Mouse (Mus musculus) CH12.LX (cell line): ENCODE data around the gene Cep78. TPM values are rescaled to one million over a fixed set of nuclear protein-coding genes. Genes with fewer than 3 reads are reported as not detected.

ENCODE experiments used
- DNase-seq: peaks from one replicate; pipeline ENCODE4 v3.0.0-alpha.2; 2013; ENCODE audit errors: extremely low read depth
- H3K27ac ChIP-seq: 2 replicates; pipeline ENCODE4 v1.5.1; 2012; ENCODE audit warnings: low read depth, mild to moderate bottlenecking, control low read depth, moderate library complexity; ENCODE audit not compliant: insufficient read depth
- H3K27me3 ChIP-seq: replicated peaks from 2 replicates; pipeline ENCODE3; 2012; ENCODE audit warnings: inconsistent platforms
- H3K36me3 ChIP-seq, 2 experiments: replicated peaks in 1 of 2; 2 replicates each; pipeline versions ENCODE3 to v1.6.1; 2012; ENCODE audit warnings: inconsistent platforms in 1 of 2, low read length in 1 of 2, mild to moderate bottlenecking in 1 of 2, mixed read lengths in 1 of 2, moderate library complexity in 1 of 2; ENCODE audit not compliant: control insufficient read depth in 1 of 2, insufficient read depth in 1 of 2
- H3K4me1 ChIP-seq, 2 experiments: 2 replicates each; pipeline ENCODE4 v1.6.1; 2012; ENCODE audit warnings: inconsistent platforms in 1 of 2, moderate library complexity in 1 of 2; ENCODE audit not compliant: insufficient read depth in 2 of 2, control insufficient read depth in 1 of 2
- H3K4me2 ChIP-seq: 2 replicates; pipeline ENCODE4 v1.6.1; 2012; ENCODE audit warnings: low read depth, mild to moderate bottlenecking, control low read depth; ENCODE audit not compliant: poor library complexity, insufficient read depth, severe bottlenecking
- H3K4me3 ChIP-seq, 3 experiments: fragments of 150-350 bp in 1 of 3; sonication (generic) in 1 of 3; replicated peaks in 1 of 3; 2 replicates each; pipeline versions ENCODE3 to v1.5.1; 2011 to 2012; ENCODE audit warnings: low read depth in 2 of 3, low read length in 2 of 3, mild to moderate bottlenecking in 2 of 3, moderate library complexity in 2 of 3, control low read depth in 1 of 3, improper control_type of control experiment in 1 of 3, inconsistent platforms in 1 of 3, mixed read lengths in 1 of 3; ENCODE audit not compliant: poor library complexity in 1 of 3
- H3K79me2 ChIP-seq: replicated peaks from 2 replicates; pipeline ENCODE4 v1.6.1; 2012; ENCODE audit warnings: mild to moderate bottlenecking, moderate library complexity; ENCODE audit not compliant: control insufficient read depth, poor library complexity, insufficient read depth, severe bottlenecking; ENCODE audit errors: extremely low read depth
- H3K9ac ChIP-seq: 2 replicates; pipeline ENCODE4 v1.6.1; 2012; ENCODE audit warnings: low read depth, mild to moderate bottlenecking, control low read depth, moderate library complexity; ENCODE audit not compliant: insufficient read depth
- H3K9me3 ChIP-seq: replicated peaks from 2 replicates; pipeline ENCODE3; 2012; ENCODE audit warnings: low read length, inconsistent platforms, mixed read lengths
- BHLHE40 ChIP-seq: IDR thresholded peaks from 2 replicates; pipeline ENCODE4 v1.6.1; 2011; ENCODE audit warnings: mild to moderate bottlenecking, low read depth, low read length, improper control_type of control experiment
- CHD1 ChIP-seq: IDR thresholded peaks from 2 replicates; pipeline ENCODE4 v1.6.1; 2012; ENCODE audit warnings: low read depth, low read length, improper control_type of control experiment, inconsistent platforms
- CHD2 ChIP-seq: IDR thresholded peaks from 2 replicates; pipeline ENCODE4 v1.6.1; 2011; ENCODE audit warnings: low read length, improper control_type of control experiment
- CTCF ChIP-seq, 2 experiments: IDR thresholded peaks in 1 of 2; conservative IDR thresholded peaks in 1 of 2; 2 replicates each; pipeline ENCODE4 v1.5.1; 2011 to 2012; ENCODE audit warnings: low read depth in 2 of 2, low read length in 2 of 2, improper control_type of control experiment in 1 of 2, inconsistent platforms in 1 of 2, mild to moderate bottlenecking in 1 of 2, moderate library complexity in 1 of 2
- EP300 ChIP-seq: IDR thresholded peaks from 2 replicates; pipeline ENCODE4 v1.6.1; 2011; ENCODE audit warnings: low read length, improper control_type of control experiment
- ETS1 ChIP-seq: conservative IDR thresholded peaks from 2 replicates; pipeline ENCODE4 v1.6.1; 2012; ENCODE audit warnings: low read depth, mild to moderate bottlenecking, inconsistent platforms, low read length, improper control_type of control experiment, moderate library complexity
- GABPA ChIP-seq: IDR thresholded peaks from 2 replicates; pipeline ENCODE4 v1.6.1; 2012; ENCODE audit warnings: low read depth, low read length, improper control_type of control experiment, inconsistent platforms; ENCODE audit not compliant: insufficient replicate concordance
- HCFC1 ChIP-seq: IDR thresholded peaks from 2 replicates; pipeline ENCODE4 v1.6.1; 2012; ENCODE audit warnings: low read depth, mild to moderate bottlenecking, inconsistent platforms, low read length, improper control_type of control experiment
- IRF4 ChIP-seq: IDR thresholded peaks from 2 replicates; pipeline ENCODE4 v1.6.1; 2014; ENCODE audit warnings: low read depth, mild to moderate bottlenecking, inconsistent platforms, low read length, improper control_type of control experiment
- KAT2A ChIP-seq: IDR thresholded peaks from 2 replicates; pipeline ENCODE4 v1.6.1; 2012; ENCODE audit warnings: low read length, improper control_type of control experiment, inconsistent platforms; ENCODE audit not compliant: insufficient replicate concordance
- MAFK ChIP-seq: IDR thresholded peaks from 2 replicates; pipeline ENCODE4 v1.6.1; 2011; ENCODE audit warnings: low read length, improper control_type of control experiment; ENCODE audit not compliant: insufficient replicate concordance
- MAX ChIP-seq: IDR thresholded peaks from 2 replicates; pipeline ENCODE4 v1.6.1; 2011; ENCODE audit warnings: low read length, improper control_type of control experiment
- MXI1 ChIP-seq: IDR thresholded peaks from 2 replicates; pipeline ENCODE4 v1.6.1; 2011; ENCODE audit warnings: mild to moderate bottlenecking, low read depth, low read length, improper control_type of control experiment
- MYC ChIP-seq: IDR thresholded peaks from 2 replicates; pipeline ENCODE4 v1.6.1; 2011; ENCODE audit warnings: low read depth, mild to moderate bottlenecking, improper control_type of control experiment, low read length
- NELFE ChIP-seq: IDR thresholded peaks from 2 replicates; pipeline ENCODE4 v1.6.1; 2011; ENCODE audit warnings: low read depth, low read length, improper control_type of control experiment
- RAD21 ChIP-seq: IDR thresholded peaks from 2 replicates; pipeline ENCODE4 v1.6.1; 2011; ENCODE audit warnings: low read depth, mild to moderate bottlenecking, low read length, improper control_type of control experiment, moderate library complexity
- RCOR1 ChIP-seq: conservative IDR thresholded peaks from 2 replicates; pipeline ENCODE4 v1.6.1; 2012; ENCODE audit warnings: low read depth, mild to moderate bottlenecking, inconsistent platforms, low read length, improper control_type of control experiment
- SMC3 ChIP-seq: IDR thresholded peaks from 2 replicates; pipeline ENCODE4 v1.6.1; 2011; ENCODE audit warnings: low read depth, low read length, improper control_type of control experiment
- TBP ChIP-seq: conservative IDR thresholded peaks from 2 replicates; pipeline ENCODE4 v1.6.1; 2011; ENCODE audit warnings: low read depth, low read length, improper control_type of control experiment
- TCF12 ChIP-seq: IDR thresholded peaks from 2 replicates; pipeline ENCODE4 v1.6.1; 2014; ENCODE audit warnings: low read depth, mild to moderate bottlenecking, inconsistent platforms, low read length, improper control_type of control experiment
- USF2 ChIP-seq: conservative IDR thresholded peaks from 2 replicates; pipeline ENCODE4 v1.6.1; 2011; ENCODE audit warnings: low read depth, low read length, improper control_type of control experiment
- ZC3H11A ChIP-seq: IDR thresholded peaks from 2 replicates; pipeline ENCODE4 v1.6.1; 2012; ENCODE audit warnings: low read depth, mild to moderate bottlenecking, inconsistent platforms, low read length, improper control_type of control experiment
- ZKSCAN1 ChIP-seq: IDR thresholded peaks from 2 replicates; pipeline ENCODE4 v1.6.1; 2012; ENCODE audit warnings: low read depth, inconsistent platforms, low read length, improper control_type of control experiment, borderline replicate concordance
- ZMIZ1 ChIP-seq: IDR thresholded peaks from 2 replicates; pipeline ENCODE4 v1.6.1; 2012; ENCODE audit warnings: low read depth, mild to moderate bottlenecking, inconsistent platforms, low read length, improper control_type of control experiment
- dilution Hi-C: fragments of 300-500 bp; cut with MboI; formaldehyde crosslinking; loops from 2 replicates; pipeline ENCODE4 v1.14.3; 2020; ENCODE audit warnings: low sequenced_read_pairs; ENCODE audit not compliant: extremely low pct_unique_long_range_greater_than_20kb, extremely low pct_ligation_motif_present
- in situ Hi-C: fragments of 300-500 bp; cut with MboI; formaldehyde crosslinking; loops from 3 replicates; pipeline ENCODE4 v1.14.3; 2019; ENCODE audit warnings: low sequenced_read_pairs, low pct_ligation_motif_present, low pct_unique_long_range_greater_than_20kb, mixed read lengths
- polyA plus RNA-seq: library from polyadenylated mRNA; unstranded; fragments of >175 nt; gene quantifications from 2 replicates; pipeline ENCODE4 v1.2.1, GENCODE M21; 2012; ENCODE audit warnings: low read depth; ENCODE audit not compliant: insufficient read length
- total RNA-seq, 2 experiments: library from RNA; depleted of rRNA; stranded (reverse); fragments of 300-350 nt in 1 of 2; fragments of >200 nt in 1 of 2; gene quantifications; 2 replicates each; pipeline ENCODE4 v1.2.3; 2012 to 2014

The Cep78 gene
- total and polyA plus RNA-seq, 3 experiments, result 9.9 to 18.3 (median 11.7) TPM

- H3K9ac ChIP-seq, result no peak overlapping the region
- dilution Hi-C loops, result no loop called here
- no peaks in the 10 kb centered on the region for H3K4me1 ChIP-seq
- no peak overlapping the region for H3K27ac ChIP-seq
- no peak for DNase-seq
- H3K4me2 ChIP-seq, result no peak overlapping the region
- no peak for TF ChIP-seq IRF4
- no peak for TF ChIP-seq EP300
- no peak for TF ChIP-seq BHLHE40
- TF ChIP-seq GABPA, result no peak
- TF ChIP-seq ETS1, result no peak
- TF ChIP-seq NELFE, result no peak
- no peak for TF ChIP-seq MYC
- no peak for TF ChIP-seq SMC3
- TF ChIP-seq TBP, result no peak
- TF ChIP-seq MAX, result no peak
- TF ChIP-seq RAD21, result no peak
- no peak for TF ChIP-seq CHD1
- no peak for TF ChIP-seq TCF12
- H3K4me3 ChIP-seq, result no peak overlapping the region
- no peaks in the 10 kb centered on the region for H3K27me3 ChIP-seq
- in situ Hi-C loops, result no loop called here
- no peaks in the 10 kb centered on the region for H3K79me2 ChIP-seq
- peaks cover 3% of the 10 kb centered on the region for H3K9me3 ChIP-seq
- no peaks in the 10 kb centered on the region for H3K36me3 ChIP-seq
Measured at GRCm38 (mm10) chr19:16007131-16007530, 22.3 kb upstream of the Cep78 start.

GRCm38 (mm10) chr19:15998157-15998556 is 13.4 kb upstream of the Cep78 start:
- H3K27me3 ChIP-seq, result no peaks in the 10 kb centered on the region
- H3K79me2 ChIP-seq, result no peaks in the 10 kb centered on the region
- no peak for TF ChIP-seq HCFC1
- peak; percentile 48 for TF ChIP-seq SMC3
- peak; percentile 54 for TF ChIP-seq RAD21
- TF ChIP-seq CTCF (conservative IDR thresholded peaks at IDR 0.05 in 1 of 2, IDR thresholded peaks at IDR 0.05 in 1 of 2; ENCODE audit: low read depth in 2 of 2, low read length in 2 of 2), result peak; percentile 89 to 93
- TF ChIP-seq ZC3H11A, result no peak
- no peak for TF ChIP-seq USF2
- TF ChIP-seq MAFK, result no peak
- TF ChIP-seq KAT2A, result no peak
- no peak for TF ChIP-seq MXI1
- TF ChIP-seq EP300, result no peak
- no peak for TF ChIP-seq ZMIZ1
- 0 out of 2 replicates have a peak, but pooled peaks have one; percentile 13 for TF ChIP-seq IRF4
- TF ChIP-seq ZKSCAN1, result no peak
- no peak for TF ChIP-seq CHD2
- TF ChIP-seq RCOR1, result no peak
- dilution Hi-C loops (no loop called here), in situ Hi-C loops (no loop called here)
- no peak overlapping the region for H3K27ac ChIP-seq
- no peak overlapping the region for H3K4me3 ChIP-seq
- DNase-seq, result peak; percentile 65
- peaks cover 0 to 4% of the 10 kb centered on the region in 2 experiments; a peak in 1 of 4 replicates for H3K4me1 ChIP-seq
- no peaks in the 10 kb centered on the region for H3K9me3 ChIP-seq
- no peak overlapping the region for H3K9ac ChIP-seq
- H3K4me2 ChIP-seq, result no peak overlapping the region; the same call in 1 of the 2 replicates
- no peaks in the 10 kb centered on the region for H3K36me3 ChIP-seq
